Mouse (Mus musculus): Measurements from ENCODE around the gene Larp6. TPM values are rescaled to one million over a fixed set of nuclear protein-coding genes. Genes with fewer than 3 reads are reported as not detected.

Larp6 gene
- polyA plus RNA-seq, 1 experiment from 2014 or later = 1.5 TPM

GRCm38 (mm10) chr9:60719687-60720086 is 6.9 kb downstream of the Larp6 start:
- DNase-seq (ENCODE audit: low spot score) = no peak
- H3K9me3 ChIP-seq = no peaks in the 10 kb centered on the region
- no peak overlapping the region for H3K27ac ChIP-seq
- H3K4me1 ChIP-seq (replicated peaks) = no peaks in the 10 kb centered on the region
- H3K27me3 ChIP-seq (ENCODE audit: insufficient read depth, poor library complexity, severe bottlenecking) = peaks cover 5% of the 10 kb centered on the region
- no peaks in the 10 kb centered on the region for H3K36me3 ChIP-seq
- no peak overlapping the region for H3K4me3 ChIP-seq
- WGBS = 92% methylated on average over 3 of the region's 3 CpGs

GRCm38 (mm10) chr9:60724968-60725367 is 12.2 kb downstream of the Larp6 start:
- no peak overlapping the region for H3K4me3 ChIP-seq
- H3K27ac ChIP-seq = no peak overlapping the region
- DNase-seq (ENCODE audit: low spot score) = no peak
- no peaks in the 10 kb centered on the region for H3K4me1 ChIP-seq (replicated peaks)
- 91% methylated on average over 7 of the region's 7 CpGs for WGBS
- H3K36me3 ChIP-seq = no peaks in the 10 kb centered on the region
- no peaks in the 10 kb centered on the region; the same call in 1 of the 2 replicates for H3K9me3 ChIP-seq
- H3K27me3 ChIP-seq (ENCODE audit: insufficient read depth, poor library complexity, severe bottlenecking) = no peaks in the 10 kb centered on the region

GRCm38 (mm10) chr9:60734321-60734720 is 21.5 kb downstream of the Larp6 start:
- DNase-seq (ENCODE audit: low spot score) = no peak
- H3K27ac ChIP-seq = no peak overlapping the region
- WGBS = 97% methylated on average over 2 of the region's 2 CpGs

GRCm38 (mm10) chr9:60739126-60739525 is 26.3 kb downstream of the Larp6 start:
- peaks cover 3% of the 10 kb centered on the region; the same call in 1 of the 2 replicates for H3K9me3 ChIP-seq
- no peak overlapping the region for H3K27ac ChIP-seq
- WGBS = 92% methylated on average over 5 of the region's 5 CpGs
- H3K4me1 ChIP-seq (replicated peaks) = peaks cover 2% of the 10 kb centered on the region; the same call in 1 of the 2 replicates
- DNase-seq (ENCODE audit: low spot score) = no peak
- no peaks in the 10 kb centered on the region for H3K27me3 ChIP-seq (ENCODE audit: insufficient read depth, poor library complexity, severe bottlenecking)
- peaks cover 6% of the 10 kb centered on the region; the same call in 1 of the 2 replicates for H3K36me3 ChIP-seq
- no peak overlapping the region for H3K4me3 ChIP-seq

More at GRCm38 (mm10) chr9:60734321-60734720, 21.5 kb downstream of the Larp6 start:
- H3K4me3 ChIP-seq = no peak overlapping the region
- no peaks in the 10 kb centered on the region for H3K4me1 ChIP-seq (replicated peaks)
- no peaks in the 10 kb centered on the region for H3K27me3 ChIP-seq (ENCODE audit: insufficient read depth, poor library complexity, severe bottlenecking)
- peaks cover 8% of the 10 kb centered on the region; the same call in 1 of the 2 replicates for H3K9me3 ChIP-seq
- peaks cover 6% of the 10 kb centered on the region; the same call in 1 of the 2 replicates for H3K36me3 ChIP-seq

- Histone ChIP-seq H3K36me3 (peaks cover 6% of the 10 kb centered on the region; the same call in 1 of the 2 replicates), H3K4me1 (replicated peaks) (peaks cover 2% of the 10 kb centered on the region; the same call in 1 of the 2 replicates), H3K9me3 (peaks cover 3% of the 10 kb centered on the region; the same call in 1 of the 2 replicates), H3K27me3 (ENCODE audit: insufficient read depth, poor library complexity, severe bottlenecking) (0 out of 2 replicates have a peak, but pooled peaks cover 10% of the 10 kb centered on the region), H3K4me3 (no peak overlapping the region), H3K27ac (no peak overlapping the region)
- 68% methylated on average over 10 of the region's 10 CpGs for WGBS
- DNase-seq (ENCODE audit: low spot score) = no peak
Observed at GRCm38 (mm10) chr9:60741436-60741835, 28.6 kb downstream of the Larp6 start.

- WGBS = 81% methylated on average over 9 of the region's 9 CpGs
- H3K27ac ChIP-seq = no peak overlapping the region
- 0 out of 2 replicates have a peak, but pooled peaks cover 1% of the 10 kb centered on the region for H3K9me3 ChIP-seq
- DNase-seq (ENCODE audit: low spot score) = no peak
- H3K36me3 ChIP-seq = peaks cover 3% of the 10 kb centered on the region; the same call in 1 of the 2 replicates
- H3K4me3 ChIP-seq = no peak overlapping the region
- 0 out of 2 replicates have a peak, but pooled peaks cover 10% of the 10 kb centered on the region for H3K27me3 ChIP-seq (ENCODE audit: insufficient read depth, poor library complexity, severe bottlenecking)
- peaks cover 2% of the 10 kb centered on the region; the same call in 1 of the 2 replicates for H3K4me1 ChIP-seq (replicated peaks)
Observed at GRCm38 (mm10) chr9:60742516-60742915, 29.7 kb downstream of the Larp6 start.

- Histone ChIP-seq H3K4me1 (replicated peaks) (peaks cover 2% of the 10 kb centered on the region; the same call in 1 of the 2 replicates), H3K27ac (no peak overlapping the region), H3K27me3 (ENCODE audit: insufficient read depth, poor library complexity, severe bottlenecking) (0 out of 2 replicates have a peak, but pooled peaks cover 10% of the 10 kb centered on the region), H3K36me3 (no peaks in the 10 kb centered on the region), H3K4me3 (no peak overlapping the region), H3K9me3 (no peaks in the 10 kb centered on the region)
- 64% methylated on average over 17 of the region's 17 CpGs for WGBS
- DNase-seq (ENCODE audit: low spot score) = no peak
Observed at GRCm38 (mm10) chr9:60743180-60743900, 30.6 kb downstream of the Larp6 start.

- DNase-seq (ENCODE audit: low spot score) = peak; percentile 50
- 0 out of 2 replicates have a peak, but pooled peaks cover 10% of the 10 kb centered on the region for H3K27me3 ChIP-seq (ENCODE audit: insufficient read depth, poor library complexity, severe bottlenecking)
- no peaks in the 10 kb centered on the region for H3K36me3 ChIP-seq
- WGBS = 49% methylated on average over 18 of the region's 18 CpGs
- H3K9me3 ChIP-seq = no peaks in the 10 kb centered on the region
- H3K4me1 ChIP-seq (replicated peaks) = peaks cover 2% of the 10 kb centered on the region; the same call in 1 of the 2 replicates
- H3K27ac ChIP-seq = no peak overlapping the region
- H3K4me3 ChIP-seq = no peak overlapping the region
Observed at GRCm38 (mm10) chr9:60744171-60744969, 31.6 kb downstream of the Larp6 start.

GRCm38 (mm10) chr9:60744971-60745370 is 32.2 kb downstream of the Larp6 start:
- WGBS = 66% methylated on average over 4 of the region's 4 CpGs
- H3K27me3 ChIP-seq (ENCODE audit: insufficient read depth, poor library complexity, severe bottlenecking) = 0 out of 2 replicates have a peak, but pooled peaks cover 10% of the 10 kb centered on the region
- H3K9me3 ChIP-seq = no peaks in the 10 kb centered on the region
- H3K4me1 ChIP-seq (replicated peaks) = peaks cover 2% of the 10 kb centered on the region; the same call in 1 of the 2 replicates
- H3K36me3 ChIP-seq = no peaks in the 10 kb centered on the region
- DNase-seq (ENCODE audit: low spot score) = no peak
- no peak overlapping the region for H3K27ac ChIP-seq
- H3K4me3 ChIP-seq = no peak overlapping the region

- no peaks in the 10 kb centered on the region for H3K36me3 ChIP-seq
- 0 out of 2 replicates have a peak, but pooled peaks cover 10% of the 10 kb centered on the region for H3K27me3 ChIP-seq (ENCODE audit: insufficient read depth, poor library complexity, severe bottlenecking)
- H3K27ac ChIP-seq = no peak overlapping the region
- no peak overlapping the region for H3K4me3 ChIP-seq
- DNase-seq (ENCODE audit: low spot score) = no peak
- H3K9me3 ChIP-seq = no peaks in the 10 kb centered on the region
- H3K4me1 ChIP-seq (replicated peaks) = peaks cover 2% of the 10 kb centered on the region; the same call in 1 of the 2 replicates
- 63% methylated on average over 6 of the region's 6 CpGs for WGBS
Observed at GRCm38 (mm10) chr9:60746561-60746960, 33.8 kb downstream of the Larp6 start.

- 0 out of 2 replicates have a peak, but pooled peaks cover 10% of the 10 kb centered on the region for H3K27me3 ChIP-seq (ENCODE audit: insufficient read depth, poor library complexity, severe bottlenecking)
- no peaks in the 10 kb centered on the region for H3K9me3 ChIP-seq
- H3K4me1 ChIP-seq (replicated peaks) = peaks cover 2% of the 10 kb centered on the region; the same call in 1 of the 2 replicates
- no peak for DNase-seq (ENCODE audit: low spot score)
- H3K4me3 ChIP-seq = no peak overlapping the region
- no peaks in the 10 kb centered on the region for H3K36me3 ChIP-seq
- 87% methylated on average over 5 of the region's 5 CpGs for WGBS
- no peak overlapping the region for H3K27ac ChIP-seq
Observed at GRCm38 (mm10) chr9:60747672-60748071, 34.9 kb downstream of the Larp6 start.

- H3K9me3 ChIP-seq = no peaks in the 10 kb centered on the region
- 68% methylated on average over 2 of the region's 2 CpGs for WGBS
- H3K4me1 ChIP-seq (replicated peaks) = 0 out of 2 replicates have a peak, but pooled peaks cover 2% of the 10 kb centered on the region
- no peak for DNase-seq (ENCODE audit: low spot score)
- no peak overlapping the region for H3K4me3 ChIP-seq
- H3K27ac ChIP-seq = no peak overlapping the region
- 0 out of 2 replicates have a peak, but pooled peaks cover 10% of the 10 kb centered on the region for H3K27me3 ChIP-seq (ENCODE audit: insufficient read depth, poor library complexity, severe bottlenecking)
- no peaks in the 10 kb centered on the region for H3K36me3 ChIP-seq
Observed at GRCm38 (mm10) chr9:60748191-60748590, 35.4 kb downstream of the Larp6 start.
